Mouse (Mus musculus) gastrocnemius, adult 2 months (tissue): ENCODE measurements around the gene Plvap. TPM values are rescaled to one million over a fixed set of nuclear protein-coding genes. Genes with fewer than 3 reads are reported as not detected.
"Not testable (repeated sequence)": the region's sequence is repeated elsewhere in the genome, so short reads cannot be mapped to it uniquely, and the experiment has no call there.

Experiments
- DNase-seq: peaks from one replicate; pipeline ENCODE4 v3.0.0; 2022
- H3K27ac ChIP-seq: fragments of 200-600 bp; 2 replicates; pipeline ENCODE4 v1.8.1; 2022; ENCODE audit warnings: mild to moderate bottlenecking
- H3K4me3 ChIP-seq: fragments of 200-600 bp; 2 replicates; pipeline ENCODE4 v1.8.1; 2022; ENCODE audit warnings: mild to moderate bottlenecking, moderate library complexity
- CTCF ChIP-seq: fragments of 200-600 bp; IDR thresholded peaks from 2 replicates; pipeline ENCODE4 v1.8.1; 2022; ENCODE audit warnings: antibody characterized with exemption, mild to moderate bottlenecking, moderate library complexity
- intact Hi-C: fragments of 180-260 bp; cut with DNase I; formaldehyde crosslinking; loops from one replicate; pipeline ENCODE4 v1.15.1; 2025
- total RNA-seq, 2 experiments: library from RNA; stranded (reverse); gene quantifications; 2 replicates each; pipeline ENCODE4 v1.2.3; 2021

The Plvap gene
- total RNA-seq, 2 experiments from 2014 or later, result 9.3 to 11.6 TPM

DNA sequence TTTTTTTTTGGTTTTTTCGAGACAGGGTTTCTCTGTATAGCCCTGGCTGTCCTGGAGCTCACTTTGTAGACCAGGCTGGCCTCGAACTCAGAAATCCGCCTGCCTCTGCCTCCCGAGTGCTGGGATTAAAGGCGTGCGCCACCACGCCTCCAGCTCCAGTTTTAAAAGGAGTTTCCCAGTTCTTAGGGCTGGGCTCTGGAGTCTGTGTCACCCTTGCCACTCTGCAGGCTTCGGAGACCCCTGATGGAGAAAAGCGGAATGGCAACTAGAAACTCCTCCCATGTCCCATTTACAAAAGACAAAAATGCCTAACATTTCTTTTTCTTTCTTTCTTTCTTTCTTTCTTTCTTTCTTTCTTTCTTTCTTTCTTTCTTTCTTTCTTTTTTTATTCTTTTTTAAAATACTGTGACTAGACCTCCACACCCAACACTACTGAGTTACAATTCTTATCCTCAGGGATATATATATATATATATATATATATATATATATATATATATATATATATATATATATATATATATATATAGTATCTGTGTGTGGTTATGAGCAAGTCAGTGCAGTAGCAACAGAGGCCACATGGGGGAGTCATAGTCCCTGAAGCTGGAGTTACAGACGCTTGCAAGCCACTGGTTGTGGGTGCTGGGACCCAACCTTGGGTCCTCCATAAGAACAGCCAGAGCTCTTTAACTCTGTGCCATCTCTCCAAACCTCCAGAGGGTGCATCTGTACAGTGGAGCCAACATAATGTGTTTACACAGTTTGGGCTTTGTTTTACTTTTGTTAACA, 7.7 kb upstream of the Plvap start:
- intact Hi-C loops, H3K4me3 ChIP-seq, H3K27ac ChIP-seq: not testable (repeated sequence)
- TF ChIP-seq CTCF, result peak; percentile 64
- DNase-seq, result peak; percentile 68

DNA sequence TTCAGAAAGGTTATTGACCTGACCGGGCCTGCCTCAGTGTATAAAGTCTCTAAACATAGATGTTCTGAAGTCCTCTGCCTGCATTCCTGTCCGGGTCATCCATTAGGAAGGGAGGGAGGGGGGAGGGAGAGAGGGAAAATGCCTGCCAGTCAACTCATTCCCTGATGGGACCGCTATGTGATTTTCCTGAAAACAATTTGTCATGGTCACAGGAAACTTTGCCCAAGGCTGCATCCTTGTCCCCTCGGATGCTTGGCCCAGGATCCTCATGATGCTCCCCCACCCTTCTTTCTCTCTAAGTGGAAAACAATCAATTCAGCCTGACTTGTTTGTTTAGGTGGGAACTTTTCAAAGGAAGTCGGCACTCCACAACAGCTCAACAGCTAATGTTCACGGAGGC, 5.2 kb upstream of the Plvap start:
- TF ChIP-seq CTCF, result no peak
- Histone ChIP-seq H3K4me3 (no peak overlapping the region), H3K27ac (no peak overlapping the region)
- intact Hi-C loops, result no loop called here
- DNase-seq, result no peak

DNA sequence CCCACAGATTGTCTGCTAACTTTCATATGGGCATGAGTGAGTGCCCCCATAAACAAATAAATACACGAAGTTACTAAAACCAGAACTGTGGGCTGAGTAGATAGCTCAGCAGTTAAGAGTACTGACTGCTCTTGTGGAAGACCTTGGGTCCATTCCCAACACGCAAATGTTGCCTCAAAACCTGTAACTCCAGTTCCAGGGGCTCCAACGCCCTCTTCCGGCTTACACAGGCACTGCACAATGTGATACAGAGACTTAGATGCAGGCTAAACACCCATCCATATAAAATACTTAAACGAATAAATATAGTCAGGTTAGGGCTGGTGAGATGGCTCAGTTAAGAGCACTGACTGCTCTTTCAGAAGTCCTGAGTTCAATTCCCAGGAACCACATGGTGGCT, 3.5 kb upstream of the Plvap start:
- DNase-seq, result no peak
- TF ChIP-seq CTCF, result peak; percentile 17; the same call in 1 of the 2 replicates
- no peak overlapping the region for H3K27ac ChIP-seq
- intact Hi-C loops, result no loop called here
- H3K4me3 ChIP-seq, result no peak overlapping the region

DNA sequence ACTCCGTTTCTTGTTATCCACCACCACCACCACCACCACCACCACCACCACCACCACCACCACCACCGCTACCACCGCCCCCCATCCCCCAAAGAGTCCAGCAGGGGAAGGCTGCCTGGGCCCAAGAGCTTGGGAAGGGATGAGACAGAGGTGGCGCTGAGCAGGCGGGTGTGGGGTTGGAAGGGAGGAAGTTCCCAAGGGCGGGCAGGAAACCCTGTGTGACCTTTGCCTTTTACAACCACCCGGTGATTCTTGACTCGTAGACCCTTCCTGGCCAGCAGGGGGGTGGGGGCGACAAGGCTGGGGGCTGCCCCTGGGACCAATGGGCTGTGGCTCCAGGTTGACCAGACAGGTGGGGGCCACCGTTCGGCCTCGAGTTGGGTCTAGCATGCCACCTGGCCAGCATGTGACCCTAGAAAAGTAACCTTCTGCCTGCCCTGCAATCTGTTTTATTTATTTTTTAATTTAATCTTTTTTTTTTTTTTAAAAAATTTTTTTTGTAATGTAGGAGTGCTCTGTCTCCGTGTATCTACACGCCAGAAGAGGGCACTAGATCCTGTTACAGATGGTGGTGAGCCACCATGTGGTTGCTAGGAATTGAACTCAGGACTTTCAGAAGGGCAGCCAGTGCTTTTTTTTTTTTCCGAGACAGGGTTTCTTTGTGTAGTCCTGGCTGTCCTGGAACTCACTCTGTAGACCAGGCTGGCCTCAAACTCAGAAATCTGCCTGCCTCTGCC, 1.6 kb upstream of the Plvap start:
- TF ChIP-seq CTCF, result no peak; the same call in 1 of the 2 replicates
- Histone ChIP-seq H3K27ac (no peak overlapping the region), H3K4me3 (no peak overlapping the region)
- DNase-seq, result no peak
- intact Hi-C loops, result no loop called here

DNA sequence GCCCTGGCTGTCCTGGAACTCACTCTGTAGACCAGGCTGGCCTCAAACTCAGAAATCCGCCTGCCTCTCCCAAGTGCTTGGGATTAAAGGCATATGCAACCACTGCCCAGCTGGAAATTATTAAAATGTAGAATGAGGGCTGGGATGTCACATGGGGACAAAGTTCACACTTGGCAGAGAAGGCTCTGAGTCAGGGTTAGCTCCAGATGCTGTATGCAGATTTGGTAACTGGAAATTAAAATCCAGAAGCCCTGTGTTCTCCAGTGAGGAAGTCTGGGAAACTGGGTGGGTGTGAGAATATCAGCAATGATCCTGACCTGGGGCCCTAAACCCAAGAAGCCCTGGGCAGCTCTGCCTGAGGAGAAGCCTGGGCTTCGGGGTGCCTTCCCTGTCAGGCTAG, 2.2 kb downstream of the Plvap start:
- no peak for DNase-seq
- TF ChIP-seq CTCF, result no peak

DNA sequence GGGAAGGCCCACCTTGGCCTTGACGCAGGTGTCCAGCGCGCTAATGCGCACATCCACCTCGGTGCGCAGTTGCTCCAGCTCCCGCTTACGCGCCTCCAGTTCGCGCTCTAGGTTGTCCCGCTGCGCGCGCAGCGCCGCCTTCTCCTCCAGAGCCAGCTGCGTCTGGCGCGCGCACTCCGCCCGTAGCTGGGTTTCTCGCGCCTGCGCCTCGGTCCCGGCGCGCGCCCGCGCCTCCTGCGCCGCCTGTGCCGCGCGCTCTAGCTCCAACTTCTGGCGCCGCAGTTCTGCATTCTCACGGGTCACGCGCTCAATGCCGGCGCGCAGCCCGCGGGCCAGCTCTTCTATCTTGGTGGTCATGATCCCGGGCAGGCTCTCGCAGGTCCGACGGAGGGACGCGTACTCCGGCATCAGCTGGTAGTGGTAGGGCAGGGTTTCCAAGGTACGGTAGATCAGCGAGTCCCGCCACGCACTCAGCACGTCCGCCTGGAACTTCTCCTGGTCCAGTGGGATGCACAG, 3.9 kb downstream of the Plvap start:
- peak overlapping the region; percentile 78 for H3K4me3 ChIP-seq
- peak overlapping the region; percentile 80 for H3K27ac ChIP-seq
- no peak for TF ChIP-seq CTCF
- DNase-seq, result peak; percentile 93
- intact Hi-C loops, result no loop called here

More for the DNA sequence above, 2.2 kb downstream of the Plvap start:
- intact Hi-C loops, result no loop called here
- 0 out of 2 replicates have a peak overlapping the region, but pooled peaks have one; percentile 5 for H3K4me3 ChIP-seq
- H3K27ac ChIP-seq, result peak overlapping the region; percentile 48; the same call in 1 of the 2 replicates

DNA sequence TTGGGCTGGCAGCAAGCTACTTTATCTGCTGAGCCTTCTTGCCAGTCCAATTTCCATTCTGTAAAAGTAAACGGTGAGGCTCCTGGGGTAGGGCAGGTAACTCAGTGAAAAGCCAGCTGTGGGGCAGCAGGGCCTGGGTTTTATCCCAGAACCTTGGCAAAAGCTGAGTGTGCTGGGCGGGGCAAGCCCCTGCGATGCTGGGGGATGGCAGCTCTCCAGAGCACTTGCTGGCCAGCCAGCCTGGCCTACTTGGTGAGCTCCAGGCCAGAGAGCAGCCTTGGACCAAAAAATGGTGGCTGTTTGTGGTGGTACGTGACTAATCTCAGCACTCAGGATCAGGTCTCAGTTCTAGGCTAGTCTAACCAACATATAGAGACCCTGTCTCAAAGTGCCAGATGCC, 5.6 kb downstream of the Plvap start:
- H3K27ac ChIP-seq, result no peak overlapping the region
- intact Hi-C loops, result no loop called here
- DNase-seq, result peak; percentile 75
- H3K4me3 ChIP-seq, result no peak overlapping the region
- TF ChIP-seq CTCF, result no peak

DNA sequence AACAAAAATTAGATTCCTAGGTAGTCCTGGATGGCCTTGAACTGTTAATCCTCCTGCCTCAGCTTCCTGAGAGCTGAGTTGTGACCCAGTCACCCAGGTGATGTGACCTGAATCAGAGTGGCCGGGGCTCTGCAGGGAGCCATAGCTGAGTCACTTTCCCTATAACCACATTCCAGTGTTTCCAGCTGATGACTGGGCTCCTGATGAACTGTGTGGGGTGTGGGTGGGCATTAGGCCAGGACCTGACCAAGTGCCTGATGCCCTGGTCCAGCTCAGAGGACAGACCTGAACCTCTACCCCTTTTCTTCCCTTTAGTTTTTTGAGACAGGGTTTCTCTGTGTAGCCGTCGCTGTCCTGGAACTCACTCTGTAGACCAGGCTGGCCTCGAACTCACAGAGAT, 6.2 kb downstream of the Plvap start:
- DNase-seq, result no peak
- H3K4me3 ChIP-seq, result no peak overlapping the region
- no peak for TF ChIP-seq CTCF
- intact Hi-C loops, result no loop called here
- no peak overlapping the region for H3K27ac ChIP-seq

DNA sequence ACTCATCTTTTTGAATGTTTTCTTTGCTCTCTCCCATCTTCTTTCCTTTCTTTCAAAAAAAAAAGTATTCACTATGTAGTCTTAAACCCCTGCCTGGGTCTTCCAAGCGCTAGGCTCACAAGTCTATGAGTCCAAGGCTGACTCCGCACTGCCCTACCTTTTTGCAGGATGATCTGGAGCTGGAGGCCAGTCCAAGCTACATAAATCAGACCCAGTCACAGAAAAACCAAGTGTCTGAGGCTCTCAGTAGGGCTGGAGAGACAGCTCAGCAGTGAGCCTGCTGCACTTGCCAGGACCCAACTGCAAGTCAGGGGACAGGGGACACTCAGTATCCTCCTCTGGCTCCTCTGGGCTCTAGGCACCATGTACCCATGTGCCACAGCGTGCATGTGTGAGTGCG, 7.2 kb downstream of the Plvap start:
- DNase-seq, result no peak
- intact Hi-C loops, result no loop called here
- Histone ChIP-seq H3K27ac (no peak overlapping the region), H3K4me3 (no peak overlapping the region)
- no peak for TF ChIP-seq CTCF

DNA sequence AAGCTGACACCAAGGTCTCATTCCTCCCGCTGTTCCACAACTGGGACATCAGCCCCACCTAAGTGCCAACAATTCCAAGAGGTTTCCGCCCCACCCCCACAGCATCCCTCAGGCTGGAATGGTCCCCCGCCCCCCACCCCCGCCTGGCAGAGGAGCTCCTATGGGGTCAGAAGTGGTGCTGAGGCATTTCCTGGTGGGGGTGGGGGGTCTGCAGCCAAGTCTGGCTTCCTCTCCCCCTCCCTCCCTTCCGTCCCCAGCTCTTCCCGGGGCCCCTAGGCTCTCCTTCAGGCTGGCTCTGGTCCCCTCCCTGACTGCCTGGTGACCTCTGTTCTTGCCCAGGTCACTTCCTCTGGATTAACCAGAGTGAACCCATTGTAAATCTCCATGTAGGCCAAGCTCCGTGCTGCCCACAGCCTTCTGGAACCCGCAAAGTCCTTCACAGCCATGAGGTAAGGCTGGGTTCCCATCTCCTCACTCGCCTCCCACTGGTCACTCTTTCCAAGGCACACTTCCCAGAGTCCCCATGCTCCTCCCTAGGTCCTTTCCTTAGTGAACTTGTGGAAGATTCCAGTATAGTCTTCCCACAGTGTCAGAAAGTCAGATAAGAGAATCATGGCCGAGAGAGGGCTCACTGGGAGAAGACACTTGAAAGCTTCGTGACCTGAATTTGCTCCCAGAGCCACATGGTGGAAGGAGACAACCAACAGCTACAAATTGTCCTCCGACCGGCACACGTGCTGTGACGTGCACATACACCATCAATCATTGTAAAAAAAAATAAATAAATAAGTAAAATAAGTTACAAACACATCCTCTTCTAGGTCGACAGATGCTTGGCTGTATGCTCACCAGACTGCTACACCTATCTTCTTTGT, 12.5 kb downstream of the Plvap start:
- Histone ChIP-seq H3K4me3 (no peak overlapping the region), H3K27ac (peak overlapping the region; percentile 81)
- no peak for TF ChIP-seq CTCF
- DNase-seq, result peak; percentile 23
- intact Hi-C loops, result no loop called here

DNA sequence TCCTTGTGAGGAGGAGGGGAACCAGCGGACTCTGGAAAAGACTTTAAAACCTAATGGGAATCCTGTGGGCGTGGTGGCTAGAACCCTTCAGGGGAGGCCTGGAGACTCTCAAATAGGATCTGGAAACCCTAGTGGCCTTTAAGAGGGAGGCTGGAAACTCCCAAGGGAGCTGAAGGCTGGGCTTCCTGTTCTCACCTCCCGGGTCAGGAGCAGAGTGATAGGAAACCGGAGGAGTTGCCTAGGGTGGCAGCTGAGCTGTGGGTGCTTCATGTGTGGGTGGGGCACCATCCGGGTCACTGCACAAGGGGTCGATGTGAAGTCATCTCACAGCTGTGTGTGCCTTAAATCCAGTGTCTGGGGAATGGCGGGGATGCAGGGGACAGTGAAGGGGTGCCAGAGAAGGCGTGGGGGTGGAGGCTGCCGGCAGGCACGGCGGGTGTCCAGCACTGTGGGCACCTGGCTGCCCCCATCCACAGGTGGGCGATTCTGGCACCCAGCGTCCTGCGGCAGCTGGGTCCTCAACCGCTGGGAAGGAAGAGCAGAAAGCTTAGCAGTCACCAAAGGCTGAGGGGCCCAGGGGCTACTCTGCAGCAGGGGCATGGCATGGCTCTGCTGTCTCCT, 13.6 kb downstream of the Plvap start:
- Histone ChIP-seq H3K4me3 (peak overlapping the region; percentile 7; the same call in 1 of the 2 replicates), H3K27ac (peak overlapping the region; percentile 81)
- intact Hi-C loops, result no loop called here
- DNase-seq, result peak; percentile 44
- TF ChIP-seq CTCF, result no peak

DNA sequence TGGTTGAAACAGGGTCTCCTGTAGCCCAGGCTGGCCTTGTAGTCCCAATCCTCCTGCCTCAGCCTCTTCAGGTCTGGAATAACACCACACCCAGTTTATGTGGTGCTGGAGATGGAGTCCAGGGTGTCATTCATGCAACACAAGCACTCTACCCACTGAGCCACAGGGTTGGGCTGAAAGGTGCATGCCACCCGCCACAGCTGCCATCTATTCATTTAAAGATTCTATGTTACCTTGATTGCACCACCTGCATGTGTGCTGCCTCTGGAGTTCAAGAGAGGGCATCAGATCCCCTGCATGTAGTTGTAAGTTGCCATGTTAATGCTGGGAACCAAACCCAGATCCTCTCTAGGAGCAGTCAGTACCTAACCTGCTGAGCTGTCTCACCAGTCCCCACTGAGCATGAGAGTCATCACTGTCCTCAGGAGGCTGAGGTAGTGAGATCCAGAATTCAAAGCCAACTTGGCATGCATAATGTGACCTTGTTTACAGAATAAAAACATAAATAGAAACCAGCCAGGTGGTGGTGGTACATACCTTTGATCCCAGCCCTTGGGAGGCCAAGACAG, 14.4 kb downstream of the Plvap start:
- TF ChIP-seq CTCF, result no peak
- intact Hi-C loops, result no loop called here
- Histone ChIP-seq H3K27ac (peak overlapping the region; percentile 81), H3K4me3 (peak overlapping the region; percentile 15)
- DNase-seq, result peak; percentile 22
